Mouse (Mus musculus) MEL (cell line): ENCODE measurements around the gene Rassf5. TPM values are rescaled to one million over a fixed set of nuclear protein-coding genes. Genes with fewer than 3 reads are reported as not detected.

Experiments used
- DNase-seq: peaks from one replicate; pipeline ENCODE4 v3.0.0; 2011; ENCODE audit warnings: low read depth, low spot score
- H3K27ac ChIP-seq: 2 replicates; pipeline ENCODE4 v1.5.1; 2012; ENCODE audit warnings: low read depth, mild to moderate bottlenecking, control low read depth, low read length, moderate library complexity; ENCODE audit not compliant: control insufficient read depth
- H3K27me3 ChIP-seq, 2 experiments: fragments of 150-350 bp in 1 of 2; sonication (generic) in 1 of 2; 2 replicates each; pipeline ENCODE4 v1.6.1; 2012; ENCODE audit warnings: low read length in 2 of 2, mild to moderate bottlenecking in 2 of 2, improper control_type of control experiment in 1 of 2, moderate library complexity in 1 of 2; ENCODE audit not compliant: insufficient read depth in 2 of 2, control insufficient read depth in 1 of 2
- H3K36me3 ChIP-seq, 2 experiments: 2 replicates each; pipeline ENCODE4 v1.6.1; 2012 to 2014; ENCODE audit warnings: low read length in 2 of 2, improper control_type of control experiment in 1 of 2, inconsistent platforms in 1 of 2, mild to moderate bottlenecking in 1 of 2; ENCODE audit not compliant: insufficient read depth in 2 of 2, control insufficient read depth in 1 of 2
- H3K4me1 ChIP-seq, 2 experiments: fragments of 150-350 bp in 1 of 2; sonication (generic) in 1 of 2; 2 replicates each; pipeline ENCODE4 v1.6.1; 2012; ENCODE audit warnings: low read length in 2 of 2, improper control_type of control experiment in 1 of 2, mild to moderate bottlenecking in 1 of 2; ENCODE audit not compliant: insufficient read depth in 2 of 2, control insufficient read depth in 1 of 2
- H3K4me3 ChIP-seq, 2 experiments: fragments of 150-350 bp in 1 of 2; sonication (generic) in 1 of 2; 2 replicates each; pipeline ENCODE4 v1.5.1; 2012; ENCODE audit warnings: low read depth in 2 of 2, low read length in 2 of 2, mild to moderate bottlenecking in 2 of 2, moderate library complexity in 2 of 2, control low read depth in 1 of 2, improper control_type of control experiment in 1 of 2; ENCODE audit not compliant: control insufficient read depth in 1 of 2, insufficient read depth in 1 of 2
- H3K79me2 ChIP-seq: 2 replicates; pipeline ENCODE4 v1.6.1; 2012; ENCODE audit warnings: mild to moderate bottlenecking, low read length, moderate library complexity; ENCODE audit not compliant: control insufficient read depth, poor library complexity, insufficient read depth
- H3K9ac ChIP-seq: 2 replicates; pipeline ENCODE4 v1.6.1; 2012; ENCODE audit warnings: low read depth, mild to moderate bottlenecking, control low read depth, low read length, moderate library complexity; ENCODE audit not compliant: control insufficient read depth, poor library complexity, severe bottlenecking
- H3K9me3 ChIP-seq: fragments of 150-350 bp; sonication (generic); replicated peaks from 2 replicates; pipeline ENCODE4 v1.6.1; 2012; ENCODE audit warnings: mild to moderate bottlenecking, low read length, improper control_type of control experiment, moderate library complexity; ENCODE audit not compliant: insufficient read depth
- BHLHE40 ChIP-seq: IDR thresholded peaks from 2 replicates; pipeline ENCODE4 v1.6.1; 2012; ENCODE audit warnings: low read depth, mild to moderate bottlenecking, inconsistent platforms, low read length, improper control_type of control experiment, borderline replicate concordance
- E2F4 ChIP-seq: IDR thresholded peaks from 2 replicates; pipeline ENCODE4 v1.6.1; 2011; ENCODE audit warnings: low read depth, low read length, improper control_type of control experiment, borderline replicate concordance
- ELF1 ChIP-seq: IDR thresholded peaks from 2 replicates; pipeline ENCODE4 v1.6.1; 2014; ENCODE audit warnings: low read depth, mild to moderate bottlenecking, inconsistent platforms, low read length, improper control_type of control experiment, moderate library complexity
- EP300 ChIP-seq, 2 experiments: IDR thresholded peaks; 2 replicates each; pipeline ENCODE4 v1.6.1; 2011; ENCODE audit warnings: improper control_type of control experiment in 2 of 2, low read length in 2 of 2, low read depth in 1 of 2, mild to moderate bottlenecking in 1 of 2
- ETS1 ChIP-seq: IDR thresholded peaks from 2 replicates; pipeline ENCODE4 v1.6.1; 2012; ENCODE audit warnings: low read depth, mild to moderate bottlenecking, inconsistent platforms, low read length, improper control_type of control experiment, moderate library complexity
- GABPA ChIP-seq: IDR thresholded peaks from 2 replicates; pipeline ENCODE4 v1.6.1; 2012; ENCODE audit warnings: low read depth, mild to moderate bottlenecking, inconsistent platforms, low read length, improper control_type of control experiment, moderate library complexity
- GATA1 ChIP-seq: IDR thresholded peaks from 2 replicates; pipeline ENCODE4 v1.6.1; 2011; ENCODE audit warnings: low read depth, low read length, improper control_type of control experiment
- JUND ChIP-seq: IDR thresholded peaks from 2 replicates; pipeline ENCODE4 v1.6.1; 2011; ENCODE audit warnings: low read depth, mild to moderate bottlenecking, improper control_type of control experiment, low read length
- MAZ ChIP-seq: IDR thresholded peaks from 2 replicates; pipeline ENCODE4 v1.6.1; 2012; ENCODE audit warnings: low read depth, mild to moderate bottlenecking, inconsistent platforms, low read length, improper control_type of control experiment
- MXI1 ChIP-seq: IDR thresholded peaks from 2 replicates; pipeline ENCODE4 v1.6.1; 2011; ENCODE audit warnings: mild to moderate bottlenecking, low read depth, low read length, improper control_type of control experiment
- MYC ChIP-seq: IDR thresholded peaks from 2 replicates; pipeline ENCODE4 v1.6.1; 2011; ENCODE audit warnings: low read depth, mild to moderate bottlenecking, low read length, improper control_type of control experiment, moderate library complexity
- NELFE ChIP-seq: IDR thresholded peaks from 2 replicates; pipeline ENCODE4 v1.6.1; 2011; ENCODE audit warnings: low read depth, low read length, improper control_type of control experiment
- NRF1 ChIP-seq: IDR thresholded peaks from 2 replicates; pipeline ENCODE4 v1.6.1; 2014; ENCODE audit warnings: low read depth, mild to moderate bottlenecking, inconsistent platforms, low read length, improper control_type of control experiment, moderate library complexity; ENCODE audit not compliant: poor library complexity, insufficient read depth, severe bottlenecking
- POLR2A ChIP-seq, 2 experiments: IDR thresholded peaks; 2 replicates each; pipeline ENCODE4 v1.6.1; 2011 to 2012; ENCODE audit warnings: low read length in 2 of 2, mild to moderate bottlenecking in 2 of 2, control low read depth in 1 of 2, improper control_type of control experiment in 1 of 2, low read depth in 1 of 2, moderate library complexity in 1 of 2; ENCODE audit not compliant: control insufficient read depth in 1 of 2, insufficient read depth in 1 of 2, poor library complexity in 1 of 2
- RAD21 ChIP-seq: IDR thresholded peaks from 2 replicates; pipeline ENCODE4 v1.6.1; 2011; ENCODE audit warnings: mild to moderate bottlenecking, low read depth, low read length, improper control_type of control experiment
- SMC3 ChIP-seq: IDR thresholded peaks from 2 replicates; pipeline ENCODE4 v1.6.1; 2011; ENCODE audit warnings: low read depth, low read length, improper control_type of control experiment
- TAL1 ChIP-seq: IDR thresholded peaks from 2 replicates; pipeline ENCODE4 v1.6.1; 2012; ENCODE audit warnings: mild to moderate bottlenecking, inconsistent platforms, low read length, moderate library complexity, mixed read lengths
- USF2 ChIP-seq, 2 experiments: IDR thresholded peaks; 2 replicates each; pipeline ENCODE4 v1.6.1; 2011 to 2012; ENCODE audit warnings: improper control_type of control experiment in 2 of 2, low read length in 2 of 2, borderline replicate concordance in 1 of 2, inconsistent platforms in 1 of 2, low read depth in 1 of 2, mild to moderate bottlenecking in 1 of 2; ENCODE audit not compliant: insufficient read depth in 1 of 2
- ZC3H11A ChIP-seq: IDR thresholded peaks from 2 replicates; pipeline ENCODE4 v1.6.1; 2012; ENCODE audit warnings: low read depth, mild to moderate bottlenecking, inconsistent platforms, low read length, improper control_type of control experiment
- ZNF384 ChIP-seq: IDR thresholded peaks from 2 replicates; pipeline ENCODE4 v1.6.1; 2012; ENCODE audit warnings: low read depth, mild to moderate bottlenecking, inconsistent platforms, low read length, improper control_type of control experiment
- polyA plus RNA-seq, 2 experiments: library from polyadenylated mRNA; stranded (reverse) in 1 of 2; unstranded in 1 of 2; fragments of >175 nt in 1 of 2; fragments of >200 nt in 1 of 2; gene quantifications; 2 replicates each; pipeline versions ENCODE4 v1.2.1 to v1.2.4; 2012; ENCODE audit warnings: low replicate concordance in 2 of 2, low read depth in 1 of 2; ENCODE audit not compliant: insufficient read length in 2 of 2, insufficient read depth in 1 of 2, missing spikeins in 1 of 2
- total RNA-seq: library from RNA; depleted of rRNA; stranded (reverse); fragments of 300-350 nt; gene quantifications from 2 replicates; pipeline ENCODE4 v1.2.3, GENCODE M21; 2012

Rassf5 gene
- total and polyA plus RNA-seq, 3 experiments, result 14.8 to 28.8 TPM; not detected in 1

DNA sequence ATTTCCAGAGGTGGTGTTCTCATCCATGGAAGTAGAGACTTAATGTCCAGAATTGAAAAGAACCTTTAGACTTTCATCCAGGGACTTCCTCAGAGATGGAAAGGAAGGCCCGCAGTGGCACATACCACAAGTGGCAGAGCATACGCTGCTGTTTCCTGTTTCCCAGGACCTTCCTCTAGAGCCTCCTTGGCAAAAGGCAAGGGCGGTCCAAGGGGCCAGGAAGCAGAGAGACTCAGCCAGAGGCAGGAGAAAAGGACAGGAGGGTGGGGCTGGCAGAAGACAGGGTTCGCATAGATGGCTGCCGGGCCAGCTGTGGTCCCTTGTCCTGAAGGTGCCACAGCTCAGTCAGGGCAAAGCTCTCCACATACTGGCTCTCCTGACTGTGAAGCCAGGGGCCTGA, 32.1 kb downstream of the Rassf5 start:
- no peaks in the 10 kb centered on the region for H3K79me2 ChIP-seq
- DNase-seq, result no peak
- H3K36me3 ChIP-seq, result no peaks in the 10 kb centered on the region
- H3K27me3 ChIP-seq, result peaks cover 2 to 4% of the 10 kb centered on the region in 2 experiments
- H3K9ac ChIP-seq, result no peak overlapping the region
- no peaks in the 10 kb centered on the region for H3K4me1 ChIP-seq
- no peak overlapping the region for H3K4me3 ChIP-seq
- no peaks in the 10 kb centered on the region for H3K9me3 ChIP-seq
- H3K27ac ChIP-seq, result no peak overlapping the region
- no peak for TF ChIP-seq POLR2A (IDR thresholded peaks at IDR 0.05; ENCODE audit: control insufficient read depth in 1 of 2, insufficient read depth in 1 of 2, low read depth in 1 of 2, low read length in 2 of 2, poor library complexity in 1 of 2)
- TF ChIP-seq ETS1, result no peak
- TF ChIP-seq GABPA, result no peak
- no peak for TF ChIP-seq SMC3
- no peak for TF ChIP-seq USF2 (IDR thresholded peaks at IDR 0.05; ENCODE audit: borderline replicate concordance in 1 of 2, insufficient read depth in 1 of 2, low read depth in 1 of 2, low read length in 2 of 2)
- TF ChIP-seq ELF1, result no peak
- TF ChIP-seq MYC, result no peak
- no peak for TF ChIP-seq TAL1
- no peak for TF ChIP-seq RAD21
- TF ChIP-seq NELFE, result no peak
- TF ChIP-seq ZC3H11A, result no peak
- no peak for TF ChIP-seq NRF1
- TF ChIP-seq JUND, result no peak
- no peak for TF ChIP-seq BHLHE40
- TF ChIP-seq MXI1, result no peak
- TF ChIP-seq MAZ, result no peak
- no peak for TF ChIP-seq GATA1
- TF ChIP-seq, all 39 proteins: peak for 0

DNA sequence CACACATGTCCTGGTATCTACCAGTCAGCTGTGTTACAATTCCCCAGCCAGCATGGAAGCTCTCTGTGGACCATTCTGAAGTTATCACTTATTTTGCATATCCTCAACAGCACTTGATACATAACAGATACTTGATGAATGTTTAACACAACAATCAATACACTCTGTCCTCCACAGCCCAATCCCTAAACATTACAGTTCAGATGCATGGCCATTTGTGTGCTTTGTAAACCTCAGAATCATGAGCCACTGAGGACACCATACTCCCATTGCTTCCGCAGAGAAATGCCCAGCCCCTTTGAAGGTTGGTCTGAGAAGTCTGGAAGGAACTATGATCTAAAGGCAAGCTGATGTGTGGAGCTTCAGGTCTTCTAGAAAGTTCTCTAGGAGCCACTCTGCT, 33.4 kb downstream of the Rassf5 start:
- TF ChIP-seq E2F4, result no peak
- TF ChIP-seq ZNF384, result no peak
- TF ChIP-seq EP300 (IDR thresholded peaks at IDR 0.05; ENCODE audit: low read depth in 1 of 2, low read length in 2 of 2), result no peak
- TF ChIP-seq JUND, result no peak
- no peak for TF ChIP-seq GATA1
- Histone ChIP-seq H3K36me3 (no peaks in the 10 kb centered on the region), H3K9ac (no peak overlapping the region), H3K4me1 (no peaks in the 10 kb centered on the region), H3K9me3 (no peaks in the 10 kb centered on the region), H3K27ac (no peak overlapping the region), H3K79me2 (no peaks in the 10 kb centered on the region), H3K27me3 (peaks cover 0 to 3% of the 10 kb centered on the region in 2 experiments; a peak in 3 of 4 replicates), H3K4me3 (no peak overlapping the region)
- DNase-seq, result no peak
